Mouse (Mus musculus): ENCODE results near the gene Terb2. TPM values are rescaled to one million over a fixed set of nuclear protein-coding genes. Genes with fewer than 3 reads are reported as not detected.

Gene Terb2
- polyA plus RNA-seq, 1 experiment from 2014 or later: not detected

DNA sequence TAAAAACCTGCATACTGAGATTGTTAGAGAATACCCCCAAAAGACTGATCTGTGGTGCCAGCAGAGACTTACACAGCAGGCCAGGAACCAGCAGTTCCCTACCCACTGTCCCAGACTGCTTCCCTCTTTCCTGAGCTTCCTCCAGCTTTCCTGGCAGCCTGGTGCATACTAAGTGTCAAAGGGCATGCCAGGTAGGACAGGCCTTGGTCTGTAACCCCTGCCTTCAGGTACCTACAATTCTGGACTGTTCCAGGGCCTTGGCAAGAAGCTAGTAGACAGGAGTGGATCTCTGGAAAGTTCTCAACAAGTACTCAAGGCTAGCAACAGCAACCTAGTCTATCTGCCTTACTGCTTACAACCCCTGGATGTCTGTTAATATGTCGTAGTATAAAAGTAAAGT is 34.9 kb upstream of the Terb2 start:
- H3K27ac ChIP-seq: no peak overlapping the region
- H3K4me1 ChIP-seq: peaks cover 19% of the 10 kb centered on the region
- no peak overlapping the region for H3K4me3 ChIP-seq
- no peak for ATAC-seq (ENCODE audit: insufficient number of reproducible peaks, insufficient read depth, low FRiP score, low TSS enrichment, low read depth)
- no peaks in the 10 kb centered on the region for H3K9me3 ChIP-seq
- H3K4me2 ChIP-seq: no peak overlapping the region
- WGBS: 94% methylated on average over 1 of the region's 1 CpGs
- peaks cover 28% of the 10 kb centered on the region for H3K36me3 ChIP-seq
- H3K27me3 ChIP-seq: no peaks in the 10 kb centered on the region
- H3K9ac ChIP-seq: no peak overlapping the region

- H3K4me1 ChIP-seq: peaks cover 16% of the 10 kb centered on the region
- no peak overlapping the region for H3K9ac ChIP-seq
- H3K27ac ChIP-seq: no peak overlapping the region
- H3K36me3 ChIP-seq: peaks cover 28% of the 10 kb centered on the region
- H3K27me3 ChIP-seq: no peaks in the 10 kb centered on the region
- H3K4me3 ChIP-seq: no peak overlapping the region
- no peak for ATAC-seq (ENCODE audit: insufficient number of reproducible peaks, insufficient read depth, low FRiP score, low TSS enrichment, low read depth)
- no peaks in the 10 kb centered on the region for H3K9me3 ChIP-seq
- WGBS: 85% methylated on average over 3 of the region's 3 CpGs
- no peak overlapping the region for H3K4me2 ChIP-seq
These were observed 33.2 kb upstream of the Terb2 start for GRCm38 (mm10) chr2:122152850-122153249.

DNA sequence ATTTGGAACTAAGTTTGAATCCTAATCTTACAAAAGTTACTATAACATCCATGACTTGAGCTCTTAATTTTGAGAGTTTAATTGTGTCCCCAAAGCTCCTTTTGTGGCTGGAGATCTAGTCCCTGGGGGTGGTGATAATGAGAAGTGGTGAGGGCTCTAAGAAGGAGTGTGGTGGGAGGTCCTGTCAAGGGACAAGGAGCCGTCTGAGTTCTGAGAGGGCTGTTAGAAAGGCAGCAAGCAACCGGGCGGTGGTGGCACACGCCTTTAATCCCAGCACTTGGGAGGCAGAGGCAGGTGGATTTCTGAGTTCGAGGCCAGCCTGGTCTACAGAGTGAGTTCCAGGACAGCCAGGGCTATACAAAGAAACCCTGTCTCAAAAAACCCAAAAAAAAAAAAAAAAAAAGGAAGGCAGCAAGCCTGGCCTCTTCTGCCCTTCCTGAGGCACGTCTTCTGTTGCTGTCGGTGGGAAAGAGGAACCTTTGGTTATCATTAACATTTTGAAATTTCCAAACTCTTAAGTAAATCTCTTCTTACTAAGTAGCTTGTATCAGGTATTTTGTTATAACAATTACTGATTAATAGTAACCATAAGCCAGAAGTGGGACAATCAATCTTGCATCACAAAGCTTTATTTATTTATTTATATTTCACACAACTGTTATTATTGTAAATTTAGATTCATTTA is 32.2 kb upstream of the Terb2 start:
- Histone ChIP-seq H3K27me3 (no peaks in the 10 kb centered on the region), H3K9ac (no peak overlapping the region), H3K36me3 (peaks cover 28% of the 10 kb centered on the region), H3K4me3 (no peak overlapping the region), H3K27ac (no peak overlapping the region), H3K9me3 (no peaks in the 10 kb centered on the region), H3K4me2 (no peak overlapping the region), H3K4me1 (peaks cover 16% of the 10 kb centered on the region)
- no peak for ATAC-seq (ENCODE audit: insufficient number of reproducible peaks, insufficient read depth, low FRiP score, low TSS enrichment, low read depth)
- WGBS: 83% methylated on average over 7 of the region's 7 CpGs

DNA sequence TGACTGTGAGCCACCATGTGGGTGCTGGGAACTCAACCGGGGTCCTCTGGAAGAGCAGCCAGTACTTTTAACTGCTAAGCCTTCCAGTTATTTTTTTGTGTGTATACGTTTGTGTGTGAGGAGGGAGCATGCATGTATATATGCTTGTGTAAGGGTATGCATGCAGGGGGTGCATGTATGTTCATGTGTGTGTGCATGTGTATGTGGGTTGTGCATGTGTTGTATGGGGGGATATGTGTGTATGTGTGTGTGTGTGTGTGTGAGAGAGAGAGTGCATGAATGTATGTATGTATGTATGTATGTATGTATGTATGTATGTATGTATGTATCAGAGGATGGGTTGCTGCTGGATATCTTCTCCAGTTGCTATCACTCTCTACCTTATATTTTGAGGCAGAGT is 31.6 kb upstream of the Terb2 start:
- Histone ChIP-seq H3K27me3 (no peaks in the 10 kb centered on the region), H3K9ac (no peak overlapping the region), H3K4me2 (no peak overlapping the region), H3K36me3 (peaks cover 28% of the 10 kb centered on the region), H3K9me3 (no peaks in the 10 kb centered on the region), H3K27ac (no peak overlapping the region), H3K4me1 (peaks cover 15% of the 10 kb centered on the region), H3K4me3 (no peak overlapping the region)
- 90% methylated on average over 2 of the region's 2 CpGs for WGBS
- ATAC-seq (ENCODE audit: insufficient number of reproducible peaks, insufficient read depth, low FRiP score, low TSS enrichment, low read depth): no peak

- Histone ChIP-seq H3K36me3 (peaks cover 28% of the 10 kb centered on the region), H3K4me3 (no peak overlapping the region), H3K4me1 (peaks cover 9% of the 10 kb centered on the region; the same call in 1 of the 2 replicates), H3K27me3 (no peaks in the 10 kb centered on the region), H3K9ac (no peak overlapping the region), H3K4me2 (no peak overlapping the region), H3K27ac (no peak overlapping the region), H3K9me3 (no peaks in the 10 kb centered on the region)
- no peak for ATAC-seq (ENCODE audit: insufficient number of reproducible peaks, insufficient read depth, low FRiP score, low TSS enrichment, low read depth)
- WGBS: 77% methylated on average over 2 of the region's 2 CpGs
These were observed 30.8 kb upstream of the Terb2 start for GRCm38 (mm10) chr2:122155292-122155691.

- Histone ChIP-seq H3K4me3 (no peak overlapping the region), H3K27ac (no peak overlapping the region), H3K9ac (no peak overlapping the region), H3K36me3 (peaks cover 24% of the 10 kb centered on the region), H3K4me2 (no peak overlapping the region), H3K9me3 (no peaks in the 10 kb centered on the region), H3K27me3 (no peaks in the 10 kb centered on the region), H3K4me1 (peaks cover 9% of the 10 kb centered on the region; the same call in 1 of the 2 replicates)
- ATAC-seq (ENCODE audit: insufficient number of reproducible peaks, insufficient read depth, low FRiP score, low TSS enrichment, low read depth): no peak
- WGBS: 90% methylated on average over 4 of the region's 4 CpGs
These were observed 29.9 kb upstream of the Terb2 start for GRCm38 (mm10) chr2:122156051-122156700.

DNA sequence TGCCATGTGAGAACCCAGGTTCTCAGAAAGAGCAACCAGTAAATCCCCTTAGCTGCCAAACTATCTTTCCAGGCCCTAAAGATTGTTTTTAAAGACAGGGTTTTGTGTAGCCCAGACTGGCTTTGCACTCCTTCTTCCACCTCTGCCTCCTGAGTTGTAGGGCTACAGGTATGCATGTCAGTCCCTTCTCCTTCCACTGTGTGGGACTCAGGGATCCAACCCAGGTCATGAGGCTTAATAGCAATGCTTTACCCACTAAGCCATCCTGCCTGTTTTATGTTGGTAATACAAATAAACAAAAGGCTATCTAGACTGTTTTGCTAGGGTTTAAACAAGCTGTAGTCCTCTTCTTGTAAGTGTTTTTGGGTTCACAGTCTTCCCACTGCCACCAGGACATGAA is 28.5 kb upstream of the Terb2 start:
- ATAC-seq (ENCODE audit: insufficient number of reproducible peaks, insufficient read depth, low FRiP score, low TSS enrichment, low read depth): no peak
- Histone ChIP-seq H3K9me3 (no peaks in the 10 kb centered on the region), H3K4me1 (peaks cover 9% of the 10 kb centered on the region; the same call in 1 of the 2 replicates), H3K36me3 (peaks cover 15% of the 10 kb centered on the region; the same call in 1 of the 2 replicates), H3K4me2 (no peak overlapping the region), H3K4me3 (no peak overlapping the region), H3K27ac (no peak overlapping the region), H3K9ac (no peak overlapping the region), H3K27me3 (no peaks in the 10 kb centered on the region)

GRCm38 (mm10) chr2:122158362-122158802 is 27.7 kb upstream of the Terb2 start:
- Histone ChIP-seq H3K9me3 (no peaks in the 10 kb centered on the region), H3K36me3 (peaks cover 12% of the 10 kb centered on the region; the same call in 1 of the 2 replicates), H3K9ac (no peak overlapping the region), H3K27ac (peak overlapping the region; percentile 55; the same call in 1 of the 2 replicates), H3K4me3 (no peak overlapping the region), H3K4me2 (no peak overlapping the region), H3K27me3 (no peaks in the 10 kb centered on the region), H3K4me1 (peaks cover 9% of the 10 kb centered on the region; the same call in 1 of the 2 replicates)
- no peak for ATAC-seq (ENCODE audit: insufficient number of reproducible peaks, insufficient read depth, low FRiP score, low TSS enrichment, low read depth)
- 40% methylated on average over 6 of the region's 6 CpGs for WGBS

GRCm38 (mm10) chr2:122159667-122160066 is 26.4 kb upstream of the Terb2 start:
- H3K9ac ChIP-seq: no peak overlapping the region
- peaks cover 14% of the 10 kb centered on the region for H3K4me1 ChIP-seq
- peaks cover 9% of the 10 kb centered on the region; the same call in 1 of the 2 replicates for H3K36me3 ChIP-seq
- H3K4me2 ChIP-seq: no peak overlapping the region
- no peak overlapping the region for H3K27ac ChIP-seq
- no peaks in the 10 kb centered on the region for H3K9me3 ChIP-seq
- no peaks in the 10 kb centered on the region for H3K27me3 ChIP-seq
- H3K4me3 ChIP-seq: no peak overlapping the region
- ATAC-seq (ENCODE audit: insufficient number of reproducible peaks, insufficient read depth, low FRiP score, low TSS enrichment, low read depth): no peak
- 75% methylated on average over 6 of the region's 6 CpGs for WGBS

GRCm38 (mm10) chr2:122160680-122161079 is 25.4 kb upstream of the Terb2 start, which contains the start of gene Trim69:
Gene Trim69, plus strand, starts transcription at chr2:122160700.
- WGBS: 43% methylated on average over 2 of the region's 2 CpGs
- ATAC-seq (ENCODE audit: insufficient number of reproducible peaks, insufficient read depth, low FRiP score, low TSS enrichment, low read depth): no peak

DNA sequence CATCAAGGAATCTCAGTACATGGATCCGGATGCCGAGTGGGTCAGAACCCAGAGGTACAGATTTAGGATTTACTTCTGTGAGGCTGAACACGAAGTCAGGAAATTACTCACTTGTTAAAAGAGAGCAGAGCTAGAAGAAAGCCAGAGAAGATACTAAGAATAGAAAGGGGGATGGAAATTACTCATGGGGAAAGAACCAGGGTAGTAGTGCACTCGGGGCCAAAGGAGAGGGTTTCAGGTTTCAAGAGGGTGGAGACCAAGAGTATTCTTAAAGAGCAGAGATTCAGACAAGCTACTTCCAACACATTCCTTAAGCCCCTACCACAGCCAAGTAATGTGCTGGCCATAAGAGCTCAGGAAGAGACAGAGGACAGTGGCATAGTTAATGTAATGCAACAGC is 24.5 kb upstream of the Terb2 start:
- H3K4me2 ChIP-seq: no peak overlapping the region
- no peaks in the 10 kb centered on the region for H3K27me3 ChIP-seq
- no peaks in the 10 kb centered on the region for H3K9me3 ChIP-seq
- H3K4me1 ChIP-seq: peaks cover 14% of the 10 kb centered on the region
- no peak overlapping the region for H3K4me3 ChIP-seq
- no peak for ATAC-seq (ENCODE audit: insufficient number of reproducible peaks, insufficient read depth, low FRiP score, low TSS enrichment, low read depth)
- H3K36me3 ChIP-seq: no peaks in the 10 kb centered on the region
- H3K27ac ChIP-seq: no peak overlapping the region
- 41% methylated on average over 4 of the region's 4 CpGs for WGBS
- no peak overlapping the region for H3K9ac ChIP-seq

More at GRCm38 (mm10) chr2:122160680-122161079, 25.4 kb upstream of the Terb2 start, which contains the start of gene Trim69:
- Histone ChIP-seq H3K4me3 (no peak within 1 kb of the TSS), H3K27ac (no peak within 1 kb of the TSS), H3K9ac (no peak within 1 kb of the TSS), H3K27me3 (no peaks in the 10 kb centered on the region), H3K4me2 (no peak within 1 kb of the TSS), H3K4me1 (peaks cover 14% of the 10 kb centered on the region), H3K9me3 (no peaks in the 10 kb centered on the region), H3K36me3 (no peaks in the 10 kb centered on the region)

DNA sequence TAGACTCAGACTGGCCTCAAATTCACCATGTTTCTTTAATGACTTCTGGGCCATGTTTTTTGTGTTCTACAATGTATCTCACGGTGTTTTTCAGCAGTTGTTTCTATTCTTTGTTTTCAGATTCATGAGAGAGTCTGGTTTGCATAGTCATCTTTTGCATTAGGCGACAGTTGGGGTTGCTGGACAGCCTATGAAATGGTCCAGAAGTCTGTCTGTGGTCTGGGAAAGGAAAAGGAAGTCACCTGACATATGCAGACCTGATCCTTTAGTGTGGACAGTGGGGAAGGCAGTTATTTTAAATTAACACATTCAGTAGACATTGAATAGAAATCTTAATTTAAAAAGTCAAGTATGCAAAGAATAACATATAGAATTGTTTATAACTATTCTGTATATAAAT is 23.5 kb upstream of the Terb2 start:
- Histone ChIP-seq H3K27me3 (no peaks in the 10 kb centered on the region), H3K9me3 (no peaks in the 10 kb centered on the region), H3K36me3 (no peaks in the 10 kb centered on the region), H3K9ac (no peak overlapping the region), H3K27ac (no peak overlapping the region), H3K4me2 (no peak overlapping the region), H3K4me3 (no peak overlapping the region), H3K4me1 (peaks cover 14% of the 10 kb centered on the region)
- WGBS: 75% methylated on average over 2 of the region's 2 CpGs
- no peak for ATAC-seq (ENCODE audit: insufficient number of reproducible peaks, insufficient read depth, low FRiP score, low TSS enrichment, low read depth)
